Mouse (Mus musculus) CH12F3 (cell line): ENCODE results near the gene 4921504E06Rik.

Source experiments
- in situ Hi-C: fragments of 300-500 bp; cut with MboI; formaldehyde crosslinking; loops from 2 replicates; pipeline ENCODE4 v1.14.3; 2020; ENCODE audit warnings: low sequenced_read_pairs

The 4921504E06Rik gene

GRCm38 (mm10) chr2:19423086-19423485 lies 130.6 kb downstream of the 4921504E06Rik start:
- in situ Hi-C loops: loop anchor here (25.0 kb wide), 1 partner anchor 464 kb away; no protein-coding TSS in a partner anchor

- in situ Hi-C loops: loop anchor here (25.0 kb wide), 1 partner anchor 465 kb away; no protein-coding TSS in a partner anchor
Measured at GRCm38 (mm10) chr2:19422226-19422625, 131.5 kb downstream of the 4921504E06Rik start.

- in situ Hi-C loops: loop anchor here (10.0 to 25.0 kb wide), 2 partner anchors 95 to 467 kb away; no protein-coding TSS in a partner anchor
Measured at GRCm38 (mm10) chr2:19419686-19420345, 133.9 kb downstream of the 4921504E06Rik start.

- in situ Hi-C loops: loop anchor here (10.0 to 25.0 kb wide), 2 partner anchors 99 to 471 kb away; no protein-coding TSS in a partner anchor
Measured at GRCm38 (mm10) chr2:19416066-19416465, 137.6 kb downstream of the 4921504E06Rik start.

GRCm38 (mm10) chr2:19415063-19415521 lies 138.6 kb downstream of the 4921504E06Rik start:
- in situ Hi-C loops: loop anchor here (10.0 to 25.0 kb wide), 2 partner anchors 100 to 472 kb away; no protein-coding TSS in a partner anchor

GRCm38 (mm10) chr2:19414222-19414965 lies 139.3 kb downstream of the 4921504E06Rik start:
- in situ Hi-C loops: loop anchor here (10.0 to 25.0 kb wide), 2 partner anchors 100 to 473 kb away; no protein-coding TSS in a partner anchor
